ENCODE assay signal across 21 mouse cellular contexts in the genomic region with DNA sequence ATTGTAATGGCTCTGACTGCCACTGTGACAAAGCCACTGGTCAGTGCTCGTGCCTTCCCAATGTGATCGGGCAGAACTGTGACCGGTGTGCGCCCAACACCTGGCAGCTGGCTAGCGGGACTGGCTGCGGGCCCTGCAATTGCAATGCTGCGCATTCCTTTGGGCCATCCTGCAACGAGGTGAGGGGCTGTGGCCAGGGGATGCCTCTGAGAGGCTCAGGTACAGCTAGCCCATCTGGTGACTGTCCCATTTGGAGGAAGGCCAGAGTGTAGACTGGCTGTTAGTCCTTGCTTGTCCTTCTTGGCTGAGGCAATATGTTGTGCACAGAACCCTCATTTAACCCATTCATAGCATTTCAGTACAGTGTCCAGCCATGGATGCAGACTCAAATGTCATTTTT. TPM values are rescaled to one million over a fixed set of nuclear protein-coding genes. Genes with fewer than 3 reads are reported as not detected.
DNase-seq lines count a peak whose midpoint lies in the region; ATAC-seq lines count a peak whose summit lies in the region.
"Had no signal": no experiment of that assay in that cellular context is flagged by ENCODE, and none has a peak within 500 bp of the region (broad histone marks: within the 10 kb centered on the region; RNA-seq: fewer than 3 reads in every experiment).

No protein-coding gene starts in this region.

- H3K9me3 ChIP-seq in heart, embryonic 12.5 days (replicated peaks) = no peaks in the 10 kb centered on the region
- H3K9me3 ChIP-seq in midbrain, embryonic 13.5 days = no peaks in the 10 kb centered on the region
- no peaks in the 10 kb centered on the region for H3K9me3 ChIP-seq in midbrain, embryonic 11.5 days (ENCODE audit: control insufficient read depth, low read length)
- H3K9me3 ChIP-seq: liver, embryonic 13.5 days; lung, embryonic 15.5 days; neural tube, embryonic 15.5 days had no signal

- H3K4me3 ChIP-seq in heart, embryonic 12.5 days = no peak overlapping the region
- no peak overlapping the region for H3K4me3 ChIP-seq in midbrain, embryonic 13.5 days (replicated peaks)
- H3K4me3 ChIP-seq in midbrain, embryonic 11.5 days (ENCODE audit: low read depth, low read length) = no peak overlapping the region
- H3K4me3 ChIP-seq: liver, embryonic 13.5 days; lung, embryonic 15.5 days; myocyte; neural tube, embryonic 15.5 days had no signal

- H3K27me3 ChIP-seq in heart, embryonic 12.5 days (replicated peaks) = no peaks in the 10 kb centered on the region
- H3K27me3 ChIP-seq in midbrain, embryonic 13.5 days = no peaks in the 10 kb centered on the region
- H3K27me3 ChIP-seq in midbrain, embryonic 11.5 days (ENCODE audit: control insufficient read depth, insufficient read depth, low read length) = no peaks in the 10 kb centered on the region
- H3K27me3 ChIP-seq: liver, embryonic 13.5 days; lung, embryonic 15.5 days; neural tube, embryonic 15.5 days had no signal

- peak; percentile 58 for DNase-seq in adrenal gland, postnatal 10 days
- no peak for DNase-seq in adrenal gland, adult 2 months
- peak; percentile 94 for DNase-seq in heart, adult 11 months
- DNase-seq in midbrain, embryonic 11.5 days (ENCODE audit: low spot score, missing footprints) = no peak
- no peak for DNase-seq in kidney, adult 18-20 months
- DNase-seq: adrenal gland, adult 8-10 months; gastrocnemius, postnatal 14 days; liver, embryonic 13.5 days; midbrain, embryonic 14.5 days; thymus, postnatal 36 days had no signal

- WGBS in heart, embryonic 12.5 days = 90% methylated on average over 8 of the region's 8 CpGs
- 94% methylated on average over 8 of the region's 8 CpGs for WGBS in midbrain, embryonic 13.5 days
- 94% methylated on average over 8 of the region's 8 CpGs for WGBS in midbrain, embryonic 11.5 days

- ATAC-seq in heart, embryonic 12.5 days (ENCODE audit: insufficient number of reproducible peaks, low FRiP score) = no peak
- ATAC-seq in midbrain, embryonic 13.5 days = peak; percentile 60; the same call in 1 of the 2 replicates
- ATAC-seq in midbrain, embryonic 11.5 days (ENCODE audit: low FRiP score) = no peak
- ATAC-seq in megakaryocyte progenitor cell, adult 5-6 weeks (replicated peaks; ENCODE audit: poor library complexity) = no peak
- ATAC-seq: intestine, postnatal 0 days had no signal

- H3K4me1 ChIP-seq in heart, embryonic 12.5 days (replicated peaks) = peaks cover 28% of the 10 kb centered on the region
- no peaks in the 10 kb centered on the region for H3K4me1 ChIP-seq in midbrain, embryonic 13.5 days (replicated peaks)
- no peaks in the 10 kb centered on the region for H3K4me1 ChIP-seq in midbrain, embryonic 11.5 days (ENCODE audit: control insufficient read depth, insufficient read depth, low read length)
- H3K4me1 ChIP-seq: liver, embryonic 13.5 days had no signal

- no peak overlapping the region for H3K9ac ChIP-seq in heart, embryonic 12.5 days
- no peak overlapping the region for H3K9ac ChIP-seq in midbrain, embryonic 13.5 days (replicated peaks)
- no peak overlapping the region for H3K9ac ChIP-seq in midbrain, embryonic 11.5 days (ENCODE audit: low read length)
- H3K9ac ChIP-seq: liver, embryonic 13.5 days; lung, embryonic 15.5 days; neural tube, embryonic 15.5 days had no signal

- no peak overlapping the region for H3K4me2 ChIP-seq in heart, embryonic 12.5 days
- no peak overlapping the region for H3K4me2 ChIP-seq in midbrain, embryonic 13.5 days (replicated peaks)
- no peak overlapping the region for H3K4me2 ChIP-seq in midbrain, embryonic 11.5 days
- H3K4me2 ChIP-seq: liver, embryonic 13.5 days; lung, embryonic 15.5 days; neural tube, embryonic 15.5 days had no signal

- peaks cover 98% of the 10 kb centered on the region for H3K36me3 ChIP-seq in heart, embryonic 12.5 days
- H3K36me3 ChIP-seq in midbrain, embryonic 13.5 days = no peaks in the 10 kb centered on the region
- H3K36me3 ChIP-seq in midbrain, embryonic 11.5 days (ENCODE audit: control insufficient read depth, insufficient read depth, low read length) = no peaks in the 10 kb centered on the region
- H3K36me3 ChIP-seq: liver, embryonic 13.5 days; neural tube, embryonic 15.5 days had no signal

- H3K27ac ChIP-seq in heart, embryonic 12.5 days (ENCODE audit: poor library complexity, severe bottlenecking) = no peak overlapping the region
- H3K27ac ChIP-seq in midbrain, embryonic 13.5 days = no peak overlapping the region
- H3K27ac ChIP-seq in midbrain, embryonic 11.5 days (ENCODE audit: low read depth, low read length) = no peak overlapping the region
- H3K27ac ChIP-seq: kidney, postnatal 0 days; liver, embryonic 13.5 days; lung, embryonic 15.5 days; macrophage; neural tube, embryonic 15.5 days had no signal

RNA-seq across cellular contexts. Expression of a gene that starts 42.0 kb away (rescaled TPM):
- total RNA-seq in adrenal gland, postnatal 10 days (2021) = 100 to 1,000 TPM; 147 to 165 TPM
- total RNA-seq in adrenal gland, adult 2 months (2021) = 100 to 1,000 TPM; 129 to 147 TPM
- 33.2 and 35.8 TPM in 2 replicates for polyA plus RNA-seq in adrenal gland, adult 2 months (2012; rRNA removed)
- polyA plus RNA-seq in heart, embryonic 12.5 days (2016; fragmentation: Nextera tagmentation; extraction: Ambion mirVana) = 127 and 132 TPM in 2 replicates
- 12.4 and 15.4 TPM in 2 replicates for polyA plus RNA-seq in midbrain, embryonic 13.5 days (2015; fragmentation: Nextera tagmentation; extraction: Ambion mirVana)
- polyA plus RNA-seq in midbrain, embryonic 11.5 days (2014; fragmentation: Nextera tagmentation; extraction: Ambion mirVana) = 17.3 and 18.5 TPM in 2 replicates
- 0.07 TPM in 1 of 2 replicates, not detected in the other for total RNA-seq in megakaryocyte progenitor cell, adult 5-6 weeks (2015)
- total RNA-seq in megakaryocyte progenitor cell, adult 5-6 weeks (2017) = not detected in 2 replicates
- total RNA-seq: hematopoietic stem cell, adult 5-6 weeks; MEL had no signal

RNA-seq across cellular contexts. Expression of a gene that starts 44.2 kb away (rescaled TPM):
- 100 to 1,000 TPM; 475 to 479 TPM for total RNA-seq in adrenal gland, postnatal 10 days (2021)
- 100 to 1,000 TPM; 262 to 322 TPM for total RNA-seq in adrenal gland, adult 2 months (2021)
- 7.4 and 7.6 TPM in 2 replicates for polyA plus RNA-seq in adrenal gland, adult 2 months (2012; rRNA removed)
- 235 and 238 TPM in 2 replicates for polyA plus RNA-seq in heart, embryonic 12.5 days (2016; fragmentation: Nextera tagmentation; extraction: Ambion mirVana)
- polyA plus RNA-seq in midbrain, embryonic 13.5 days (2015; fragmentation: Nextera tagmentation; extraction: Ambion mirVana) = 125 and 130 TPM in 2 replicates
- 159 and 186 TPM in 2 replicates for polyA plus RNA-seq in midbrain, embryonic 11.5 days (2014; fragmentation: Nextera tagmentation; extraction: Ambion mirVana)
- total RNA-seq in megakaryocyte progenitor cell, adult 5-6 weeks (2015) = 105 and 114 TPM in 2 replicates
- 129 and 149 TPM in 2 replicates for total RNA-seq in megakaryocyte progenitor cell, adult 5-6 weeks (2017)

Comparison
In these comparisons a context has a peak if more than half of its experiments do, and no peak if none do; other contexts are left out.
1. DNase-seq: peak in adrenal gland, postnatal 10 days (single experiment) and heart, adult 11 months (single experiment); none in adrenal gland, adult 2 months (single experiment), midbrain, embryonic 11.5 days (single experiment) and kidney, adult 18-20 months (single experiment).
2. RNA of a gene that starts 44.2 kb away (polyA plus RNA-seq): 235 to 238 TPM in heart, embryonic 12.5 days, 159 to 186 TPM in midbrain, embryonic 11.5 days and 125 to 130 TPM in midbrain, embryonic 13.5 days; 7.4 to 7.6 TPM in adrenal gland, adult 2 months; every median in the first group is over 10 times any median in the second.